Mouse (Mus musculus) liver, embryonic 15.5 days (tissue): ENCODE data around the gene 4632433K11Rik. TPM values are rescaled to one million over a fixed set of nuclear protein-coding genes. Genes with fewer than 3 reads are reported as not detected.
A peak's percentile ranks its signal among the peaks of the same experiment; 100 is the strongest.
"Not testable (repeated sequence)": the region's sequence is repeated elsewhere in the genome, so short reads cannot be mapped to it uniquely, and the experiment has no call there.

Experiments used
- ATAC-seq: fragments of 200-750 bp; cut with Nextera tagmentation; 2 replicates; pipeline ENCODE4 v1.8.0; 2017; ENCODE audit warnings: moderate number of reproducible peaks, mild to moderate bottlenecking, moderate library complexity; ENCODE audit not compliant: insufficient read depth
- H3K27ac ChIP-seq: fragments of 300-500 bp; sonication (generic); replicated peaks from 2 replicates; pipeline ENCODE4 v1.5.1; 2015; ENCODE audit warnings: mild to moderate bottlenecking, inconsistent platforms
- H3K27me3 ChIP-seq: fragments of 300-500 bp; sonication (generic); 2 replicates; pipeline ENCODE4 v1.6.1; 2015; ENCODE audit warnings: mild to moderate bottlenecking, inconsistent platforms
- H3K36me3 ChIP-seq: fragments of 300-500 bp; sonication (generic); replicated peaks from 2 replicates; pipeline ENCODE4 v1.6.1; 2015; ENCODE audit warnings: moderate library complexity, mild to moderate bottlenecking, inconsistent platforms
- H3K4me1 ChIP-seq: fragments of 300-500 bp; sonication (generic); replicated peaks from 2 replicates; pipeline ENCODE4 v1.6.1; 2015; ENCODE audit warnings: inconsistent platforms
- H3K4me2 ChIP-seq: fragments of 300-500 bp; sonication (generic); 2 replicates; pipeline ENCODE4 v1.6.1; 2015; ENCODE audit warnings: moderate library complexity, mild to moderate bottlenecking, inconsistent platforms
- H3K4me3 ChIP-seq: fragments of 300-500 bp; sonication (generic); replicated peaks from 2 replicates; pipeline ENCODE4 v1.5.1; 2015; ENCODE audit warnings: mild to moderate bottlenecking, inconsistent platforms
- H3K9ac ChIP-seq: fragments of 300-500 bp; sonication (generic); 2 replicates; pipeline ENCODE4 v1.6.1; 2015; ENCODE audit warnings: moderate library complexity, mild to moderate bottlenecking, inconsistent platforms
- H3K9me3 ChIP-seq: fragments of 300-500 bp; sonication (generic); replicated peaks from 2 replicates; pipeline ENCODE4 v1.6.1; 2016; ENCODE audit warnings: inconsistent platforms
- WGBS: fragments of 180-500 bp; shearing (Covaris S2); methylation state at CpG from one replicate; pipeline ENCODE4 v1.1.7; 2015; ENCODE audit warnings: mixed read lengths; ENCODE audit not compliant: insufficient replicate concordance; 5-methylcytosine and 5-hydroxymethylcytosine counted together
- polyA plus RNA-seq: library from polyadenylated mRNA; unstranded; fragments of >200 nt; fragmentation: Nextera tagmentation; extraction: Ambion mirVana; gene quantifications from 2 replicates; pipeline ENCODE4 v1.2.1, GENCODE M21; 2015

4632433K11Rik gene
- polyA plus RNA-seq, 1 experiment from 2014 or later, result not detected

- 79% methylated on average over 27 of the region's 27 CpGs for WGBS
- peak overlapping the region; percentile 77 for H3K4me3 ChIP-seq
- H3K36me3 ChIP-seq, result peaks cover 65% of the 10 kb centered on the region
- H3K27me3 ChIP-seq, result no peaks in the 10 kb centered on the region
- peaks cover 22% of the 10 kb centered on the region for H3K4me1 ChIP-seq
- H3K4me2 ChIP-seq, result peak overlapping the region; percentile 93
- no peak overlapping the region for H3K9ac ChIP-seq
- no peaks in the 10 kb centered on the region for H3K9me3 ChIP-seq
- ATAC-seq, result no peak
- no peak overlapping the region; the same call in 1 of the 2 replicates for H3K27ac ChIP-seq
Observed at GRCm38 (mm10) chr7:5012681-5013513, 21.0 kb upstream of the 4632433K11Rik start.

GRCm38 (mm10) chr7:5014251-5015117, 19.4 kb upstream of the 4632433K11Rik start, which contains the start of the genes Zfp524 and Fiz1:
TSS of gene Zfp524 (plus strand) at chr7:5014415.
TSS of gene Fiz1 (minus strand) at chr7:5014697.
- Histone ChIP-seq H3K36me3 (peaks cover 55% of the 10 kb centered on the region), H3K27me3 (no peaks in the 10 kb centered on the region), H3K4me1 (peaks cover 34% of the 10 kb centered on the region), H3K9ac (peak within 1 kb of the TSS; percentile 81), H3K4me2 (peak within 1 kb of the TSS; percentile 93), H3K27ac (peak within 1 kb of the TSS; percentile 98), H3K9me3 (no peaks in the 10 kb centered on the region), H3K4me3 (peak within 1 kb of the TSS; percentile 77)
- ATAC-seq, result peak; percentile 81
- WGBS, result under 1% methylated on average over 42 of the region's 42 CpGs

- under 1% methylated on average over 75 of the region's 76 CpGs for WGBS
- no peaks in the 10 kb centered on the region for H3K27me3 ChIP-seq
- peak within 1 kb of the TSS; percentile 98 for H3K27ac ChIP-seq
- H3K4me1 ChIP-seq, result peaks cover 36% of the 10 kb centered on the region
- peak within 1 kb of the TSS; percentile 93 for H3K4me2 ChIP-seq
- peaks cover 46% of the 10 kb centered on the region for H3K36me3 ChIP-seq
- H3K9ac ChIP-seq, result peak within 1 kb of the TSS; percentile 81
- H3K4me3 ChIP-seq, result peak within 1 kb of the TSS; percentile 77
- no peaks in the 10 kb centered on the region for H3K9me3 ChIP-seq
- ATAC-seq, result peak; percentile 74
Observed at GRCm38 (mm10) chr7:5015118-5016001, 18.6 kb upstream of the 4632433K11Rik start, which contains the start of gene Gm44973. TSS of gene Gm44973 (plus strand) at chr7:5015496.

GRCm38 (mm10) chr7:5016057-5016456, 17.9 kb upstream of the 4632433K11Rik start:
- Histone ChIP-seq H3K36me3 (peaks cover 39% of the 10 kb centered on the region), H3K4me2 (peak overlapping the region; percentile 93), H3K9me3 (no peaks in the 10 kb centered on the region), H3K27me3 (no peaks in the 10 kb centered on the region), H3K4me3 (peak overlapping the region; percentile 77), H3K27ac (peak overlapping the region; percentile 98), H3K9ac (peak overlapping the region; percentile 81), H3K4me1 (peaks cover 42% of the 10 kb centered on the region)
- 41% methylated on average over 3 of the region's 3 CpGs for WGBS
- no peak for ATAC-seq

- Histone ChIP-seq H3K27ac (no peak overlapping the region), H3K27me3 (no peaks in the 10 kb centered on the region), H3K4me3 (no peak overlapping the region), H3K4me1 (peaks cover 50% of the 10 kb centered on the region), H3K36me3 (peaks cover 30% of the 10 kb centered on the region), H3K9ac (no peak overlapping the region), H3K4me2 (no peak overlapping the region), H3K9me3 (no peaks in the 10 kb centered on the region)
- WGBS, result 90% methylated on average over 2 of the region's 2 CpGs
- ATAC-seq, result no peak
Observed at GRCm38 (mm10) chr7:5016920-5017319, 17.0 kb upstream of the 4632433K11Rik start.

- Histone ChIP-seq H3K4me3 (no peak overlapping the region), H3K9ac (no peak overlapping the region), H3K27ac (no peak overlapping the region), H3K27me3 (no peaks in the 10 kb centered on the region), H3K4me1 (peaks cover 55% of the 10 kb centered on the region), H3K36me3 (peaks cover 28% of the 10 kb centered on the region), H3K4me2 (no peak overlapping the region), H3K9me3 (no peaks in the 10 kb centered on the region)
- 82% methylated on average over 16 of the region's 16 CpGs for WGBS
- ATAC-seq, result no peak
Observed at GRCm38 (mm10) chr7:5017352-5017751, 16.6 kb upstream of the 4632433K11Rik start.

GRCm38 (mm10) chr7:5017931-5018330, 16.0 kb upstream of the 4632433K11Rik start:
- Histone ChIP-seq H3K4me3 (no peak overlapping the region), H3K9me3 (no peaks in the 10 kb centered on the region), H3K4me1 (peaks cover 57% of the 10 kb centered on the region), H3K27ac (no peak overlapping the region), H3K9ac (no peak overlapping the region), H3K27me3 (no peaks in the 10 kb centered on the region), H3K4me2 (no peak overlapping the region), H3K36me3 (peaks cover 28% of the 10 kb centered on the region)
- WGBS, result 90% methylated on average over 21 of the region's 21 CpGs
- no peak for ATAC-seq

GRCm38 (mm10) chr7:5019576-5019975, 14.3 kb upstream of the 4632433K11Rik start:
- 20% methylated on average over 8 of the region's 8 CpGs for WGBS
- peak overlapping the region; percentile 81 for H3K4me3 ChIP-seq
- H3K9ac ChIP-seq, result peak overlapping the region; percentile 94; the same call in 1 of the 2 replicates
- H3K9me3 ChIP-seq, ATAC-seq, H3K27me3 ChIP-seq: not testable (repeated sequence)
- H3K36me3 ChIP-seq, result peaks cover 36% of the 10 kb centered on the region
- peaks cover 45% of the 10 kb centered on the region for H3K4me1 ChIP-seq
- H3K4me2 ChIP-seq, result peak overlapping the region; percentile 78
- peak overlapping the region; percentile 94 for H3K27ac ChIP-seq

- H3K9me3 ChIP-seq, result no peaks in the 10 kb centered on the region
- peaks cover 41% of the 10 kb centered on the region for H3K36me3 ChIP-seq
- H3K4me3 ChIP-seq, result peak within 1 kb of the TSS; percentile 81
- H3K27me3 ChIP-seq, result no peaks in the 10 kb centered on the region
- peak; percentile 86 for ATAC-seq
- under 1% methylated on average over 49 of the region's 49 CpGs for WGBS
- peak within 1 kb of the TSS; percentile 94 for H3K9ac ChIP-seq
- H3K4me2 ChIP-seq, result peak within 1 kb of the TSS; percentile 78
- H3K4me1 ChIP-seq, result peaks cover 45% of the 10 kb centered on the region
- peak within 1 kb of the TSS; percentile 94 for H3K27ac ChIP-seq
Observed at GRCm38 (mm10) chr7:5020000-5020681, 13.8 kb upstream of the 4632433K11Rik start, which contains the start of the genes Zfp865 and Ccdc106. TSS of gene Zfp865 (plus strand) at chr7:5020376. TSS of gene Ccdc106 (plus strand) at chr7:5020553.

- Histone ChIP-seq H3K4me2 (peak overlapping the region; percentile 78), H3K27ac (peak overlapping the region; percentile 94), H3K27me3 (no peaks in the 10 kb centered on the region), H3K9me3 (no peaks in the 10 kb centered on the region), H3K4me3 (peak overlapping the region; percentile 81), H3K9ac (peak overlapping the region; percentile 94), H3K4me1 (peaks cover 43% of the 10 kb centered on the region), H3K36me3 (peaks cover 42% of the 10 kb centered on the region)
- WGBS, result under 1% methylated on average over 15 of the region's 15 CpGs
- ATAC-seq, result peak; percentile 23
Observed at GRCm38 (mm10) chr7:5020685-5021084, 13.2 kb upstream of the 4632433K11Rik start.
